Mouse (Mus musculus) heart, adult 2 months (tissue): ENCODE data around the gene Elovl6.

Source experiments
- CTCF ChIP-seq: fragments of 200-600 bp; IDR thresholded peaks from 2 replicates; pipeline ENCODE4 v1.8.1; 2022; ENCODE audit warnings: antibody characterized with exemption, mild to moderate bottlenecking, moderate library complexity
- EP300 ChIP-seq: fragments of 200-500 bp; IDR thresholded peaks from 2 replicates; pipeline ENCODE4 v1.6.1; 2011; ENCODE audit warnings: low read depth, low read length, control low read depth; ENCODE audit not compliant: insufficient read depth
- POLR2A ChIP-seq: fragments of 200-500 bp; IDR thresholded peaks from 2 replicates; pipeline ENCODE4 v1.6.1; 2011; ENCODE audit warnings: mild to moderate bottlenecking, low read depth, low read length, control low read depth; ENCODE audit not compliant: insufficient read depth

- TF ChIP-seq POLR2A (no peak), EP300 (no peak), CTCF (no peak)
Observed at GRCm38 (mm10) chr3:129557048-129557447, 24.9 kb downstream of the Elovl6 start.
